Mouse (Mus musculus) kidney, adult 18-20 months (tissue): ENCODE data around the gene Gm38392.

Source experiments
- DNase-seq: peaks from one replicate; pipeline ENCODE4 v3.0.0; 2021

The Gm38392 gene

DNA sequence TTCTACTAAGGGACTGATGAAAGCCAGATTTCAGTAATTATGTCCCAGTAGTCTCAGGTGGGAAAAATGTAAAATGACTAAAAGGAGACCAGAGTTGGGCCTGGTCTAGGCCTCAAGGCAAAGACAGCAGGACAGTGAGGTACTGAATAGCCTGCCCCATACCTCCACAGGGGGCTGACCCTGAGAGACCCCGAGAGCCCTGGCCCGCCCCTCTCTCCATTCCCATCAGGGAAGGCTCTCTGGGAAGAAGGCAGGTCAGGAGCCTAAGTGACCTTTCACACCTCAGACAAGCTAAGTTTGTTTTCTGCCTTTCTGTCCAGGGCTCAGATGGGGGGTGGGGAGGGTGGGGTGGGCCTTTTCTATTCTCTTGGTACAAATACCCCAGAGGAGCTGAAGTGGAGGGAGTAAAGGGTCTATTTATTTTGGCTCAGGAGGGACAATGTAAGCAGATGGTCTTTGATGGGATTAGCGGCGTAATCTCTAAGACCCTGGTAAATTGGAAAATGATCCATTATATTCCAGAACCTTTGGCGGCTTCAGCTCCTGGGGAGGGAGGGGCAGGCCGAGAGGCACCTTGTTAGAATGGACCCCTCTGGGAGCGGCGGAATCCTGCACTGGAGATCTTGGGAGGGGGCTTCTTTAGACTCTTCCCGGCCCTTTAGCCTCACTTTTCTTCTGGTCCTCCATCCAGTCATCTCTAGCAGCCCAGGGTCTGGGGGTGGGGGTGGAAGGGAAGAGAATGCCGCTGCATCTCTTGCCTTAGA lies 89.1 kb downstream of the Gm38392 start:
- no peak for DNase-seq
